Mouse (Mus musculus) C2C12 (cell line): ENCODE results near the gene Zbbx. TPM values are rescaled to one million over a fixed set of nuclear protein-coding genes. Genes with fewer than 3 reads are reported as not detected.

ENCODE experiments used
- H3K27me3 ChIP-seq: one replicate; pipeline ENCODE4 v1.6.1; 2011; ENCODE audit not compliant: control insufficient read depth, insufficient read depth, insufficient read length
- H3K36me3 ChIP-seq: one replicate; pipeline ENCODE4 v1.6.1; 2011; ENCODE audit not compliant: control insufficient read depth, insufficient read depth
- H3K4me3 ChIP-seq: one replicate; pipeline ENCODE4 v1.5.1; 2011; ENCODE audit warnings: mild to moderate bottlenecking, control low read depth; ENCODE audit not compliant: poor library complexity, insufficient read depth, severe bottlenecking
- H3K79me2 ChIP-seq: one replicate; pipeline ENCODE4 v1.6.1; 2011; ENCODE audit not compliant: control insufficient read depth, insufficient read depth
- H3K79me3 ChIP-seq: one replicate; pipeline ENCODE4 v1.6.1; 2011; ENCODE audit warnings: low read depth, control low read depth
- H3ac ChIP-seq: one replicate; pipeline ENCODE3; 2011; ENCODE audit warnings: low read depth; ENCODE audit not compliant: control insufficient read depth, insufficient read length
- CEBPB ChIP-seq: IDR thresholded peaks from one replicate; pipeline ENCODE4 v1.6.1; 2011; ENCODE audit warnings: low read depth, mild to moderate bottlenecking, control low read depth, moderate library complexity
- FOSL1 ChIP-seq: IDR thresholded peaks from one replicate; pipeline ENCODE4 v1.8.0; 2011; ENCODE audit warnings: mild to moderate bottlenecking, low read length; ENCODE audit not compliant: poor library complexity, insufficient read depth, severe bottlenecking
- MAX ChIP-seq: IDR thresholded peaks from one replicate; pipeline ENCODE4 v1.6.1; 2011; ENCODE audit warnings: mild to moderate bottlenecking, control low read depth
- MYOG ChIP-seq: IDR thresholded peaks from one replicate; pipeline ENCODE4 v1.6.1; 2011; ENCODE audit not compliant: control insufficient read depth, insufficient read length; ENCODE audit errors: extremely low read depth
- polyA plus RNA-seq: library from polyadenylated mRNA; unstranded; fragments of >200 nt; fragmentation: generic; extraction: Trizol; gene quantifications from one replicate; pipeline ENCODE4 v1.2.1, GENCODE M21; 2012; ENCODE audit warnings: missing spikeins

Gene Zbbx
- polyA plus RNA-seq, 1 experiment: not detected

- Histone ChIP-seq H3K36me3 (no peaks in the 10 kb centered on the region), H3K79me3 (no peaks in the 10 kb centered on the region), H3K79me2 (no peaks in the 10 kb centered on the region), H3ac (no peak overlapping the region), H3K4me3 (no peak overlapping the region), H3K27me3 (no peaks in the 10 kb centered on the region)
- no peak for TF ChIP-seq FOSL1
- TF ChIP-seq MAX: no peak
- TF ChIP-seq MYOG: no peak
- TF ChIP-seq CEBPB: no peak
These were observed 85.9 kb downstream of the Zbbx start for GRCm38 (mm10) chr3:75078906-75079305.

GRCm38 (mm10) chr3:75009701-75010100, 155.1 kb downstream of the Zbbx start:
- Histone ChIP-seq H3K79me3 (no peaks in the 10 kb centered on the region), H3K4me3 (no peak overlapping the region), H3K27me3 (no peaks in the 10 kb centered on the region), H3K79me2 (no peaks in the 10 kb centered on the region), H3K36me3 (no peaks in the 10 kb centered on the region), H3ac (no peak overlapping the region)
- no peak for TF ChIP-seq MYOG

Other genes starting within 250 kb of the Zbbx start
- not detected for gene Serpini2, start 105.0 kb upstream of the Zbbx start, polyA plus RNA-seq